Mouse (Mus musculus): ENCODE measurements around the gene 1700034J05Rik.

- TF ChIP-seq POLR2A (IDR thresholded peaks at IDR 0.05; ENCODE audit: control insufficient read depth, extremely low read depth, insufficient read depth, low read length, poor library complexity) (no peak), CTCF (IDR thresholded peaks at IDR 0.05; ENCODE audit: borderline replicate concordance, control insufficient read depth, extremely low read depth, insufficient read depth, low read length, poor library complexity) (no peak)
Observed at GRCm38 (mm10) chr6:146908801-146909200, 45.4 kb downstream of the 1700034J05Rik start.

Measured in thymus, adult 2 months (tissue).